Comparison of ENCODE assay signal across 8 mouse cellular contexts in genomic region chr11:70615074-70615473, GRCm38 (mm10). TPM values are rescaled to one million over a fixed set of nuclear protein-coding genes. Genes with fewer than 3 reads are reported as not detected.
DNase-seq lines count a peak whose midpoint lies in the region; ATAC-seq and TF ChIP-seq lines count a peak whose summit lies in the region.
"Had no signal": no experiment of that assay in that cellular context is flagged by ENCODE, and none has a peak within 500 bp of the region (broad histone marks: within the 10 kb centered on the region; RNA-seq: fewer than 3 reads in every experiment).

No protein-coding gene starts in this region.

- TF ChIP-seq RAD21 in MEL (IDR thresholded peaks at IDR 0.05; ENCODE audit: low read depth, low read length), result no peak

- H3K4me2 ChIP-seq in forebrain, embryonic 15.5 days (replicated peaks), result peak overlapping the region; percentile 37
- peak overlapping the region; percentile 51 for H3K4me2 ChIP-seq in hindbrain, embryonic 11.5 days (replicated peaks; ENCODE audit: low read depth, low read length)
- peak overlapping the region; percentile 91 for H3K4me2 ChIP-seq in limb, embryonic 15.5 days
- peak overlapping the region; percentile 45 for H3K4me2 ChIP-seq in midbrain, embryonic 15.5 days

- H3K4me3 ChIP-seq in MEL (ENCODE audit: control insufficient read depth in 1 of 2, insufficient read depth in 1 of 2, low read depth in 2 of 2, low read length in 2 of 2), result no peak overlapping the region
- peak overlapping the region; percentile 22 for H3K4me3 ChIP-seq in forebrain, embryonic 15.5 days
- peak overlapping the region; percentile 19; the same call in 1 of the 2 replicates for H3K4me3 ChIP-seq in hindbrain, embryonic 11.5 days (ENCODE audit: low read depth, low read length)
- H3K4me3 ChIP-seq in limb, embryonic 15.5 days, result peak overlapping the region; percentile 41
- H3K4me3 ChIP-seq in midbrain, embryonic 15.5 days, result peak overlapping the region; percentile 17; the same call in 1 of the 2 replicates
- H3K4me3 ChIP-seq in testis, adult 2 months (ENCODE audit: control insufficient read depth, low read depth, low read length), result peak overlapping the region; percentile 91

- 5% methylated on average over 17 of the region's 17 CpGs for WGBS in forebrain, embryonic 15.5 days
- 2% methylated on average over 17 of the region's 17 CpGs for WGBS in hindbrain, embryonic 11.5 days
- WGBS in limb, embryonic 15.5 days, result 2% methylated on average over 17 of the region's 17 CpGs
- WGBS in midbrain, embryonic 15.5 days, result 4% methylated on average over 17 of the region's 17 CpGs

- no peak for TF ChIP-seq POLR2A in MEL (IDR thresholded peaks at IDR 0.05; ENCODE audit: control insufficient read depth in 1 of 2, insufficient read depth in 1 of 2, low read depth in 1 of 2, low read length in 2 of 2, poor library complexity in 1 of 2)
- TF ChIP-seq POLR2A in brain, embryonic 14.5 days (IDR thresholded peaks at IDR 0.05; ENCODE audit: borderline replicate concordance, extremely low read depth, insufficient read depth, insufficient read length, poor library complexity, severe bottlenecking), result no peak
- TF ChIP-seq POLR2A in testis, adult 2 months (IDR thresholded peaks at IDR 0.05; ENCODE audit: control insufficient read depth, low read depth, low read length), result no peak

- H3K27me3 ChIP-seq in MEL (ENCODE audit: control insufficient read depth in 1 of 2, insufficient read depth in 2 of 2, low read length in 2 of 2), result no peaks in the 10 kb centered on the region
- H3K27me3 ChIP-seq in forebrain, embryonic 15.5 days, result no peaks in the 10 kb centered on the region
- H3K27me3 ChIP-seq in hindbrain, embryonic 11.5 days (ENCODE audit: control insufficient read depth, insufficient read depth, low read length), result peaks cover 6% of the 10 kb centered on the region; the same call in 1 of the 2 replicates
- no peaks in the 10 kb centered on the region for H3K27me3 ChIP-seq in limb, embryonic 15.5 days
- peaks cover 8% of the 10 kb centered on the region; the same call in 1 of the 2 replicates for H3K27me3 ChIP-seq in midbrain, embryonic 15.5 days (replicated peaks)
- no peaks in the 10 kb centered on the region for H3K27me3 ChIP-seq in testis, adult 2 months (ENCODE audit: control insufficient read depth, insufficient read depth, low read length)

- DNase-seq in MEL (ENCODE audit: low read depth, low spot score), result peak; percentile 59
- peak; percentile 37 for DNase-seq in brain, embryonic 14.5 days (ENCODE audit: low read depth)
- DNase-seq in hindbrain, embryonic 11.5 days (ENCODE audit: low spot score), result peak; percentile 51

- H3K9me3 ChIP-seq in MEL (replicated peaks; ENCODE audit: insufficient read depth, low read length), result no peaks in the 10 kb centered on the region
- no peaks in the 10 kb centered on the region for H3K9me3 ChIP-seq in forebrain, embryonic 15.5 days
- no peaks in the 10 kb centered on the region for H3K9me3 ChIP-seq in hindbrain, embryonic 11.5 days (ENCODE audit: control insufficient read depth, low read length)
- H3K9me3 ChIP-seq in limb, embryonic 15.5 days, result no peaks in the 10 kb centered on the region
- H3K9me3 ChIP-seq in midbrain, embryonic 15.5 days, result no peaks in the 10 kb centered on the region

- H3K4me1 ChIP-seq in MEL (ENCODE audit: control insufficient read depth in 1 of 2, insufficient read depth in 2 of 2, low read length in 2 of 2), result peaks cover 0 to 3% of the 10 kb centered on the region in 2 experiments; a peak in 1 of 4 replicates
- H3K4me1 ChIP-seq in forebrain, embryonic 15.5 days, result peaks cover 8% of the 10 kb centered on the region
- H3K4me1 ChIP-seq in hindbrain, embryonic 11.5 days (replicated peaks; ENCODE audit: control insufficient read depth, insufficient read depth, low read length), result no peaks in the 10 kb centered on the region; the same call in 1 of the 2 replicates
- peaks cover 15% of the 10 kb centered on the region for H3K4me1 ChIP-seq in limb, embryonic 15.5 days
- peaks cover 11% of the 10 kb centered on the region for H3K4me1 ChIP-seq in midbrain, embryonic 15.5 days
- H3K4me1 ChIP-seq in testis, adult 2 months (ENCODE audit: control insufficient read depth, insufficient read depth, low read length), result peaks cover 16% of the 10 kb centered on the region

- no peak; the same call in 1 of the 2 replicates for ATAC-seq in forebrain, embryonic 15.5 days (replicated peaks)
- no peak for ATAC-seq in hindbrain, embryonic 11.5 days (ENCODE audit: low FRiP score)
- peak; percentile 71 for ATAC-seq in limb, embryonic 15.5 days (ENCODE audit: insufficient number of reproducible peaks, low FRiP score, low TSS enrichment, low read depth)
- ATAC-seq in midbrain, embryonic 15.5 days (replicated peaks), result no peak; the same call in 1 of the 2 replicates

- no peak for TF ChIP-seq EP300 in MEL (IDR thresholded peaks at IDR 0.05; ENCODE audit: low read depth in 1 of 2, low read length in 2 of 2)

- H3K9ac ChIP-seq in MEL (ENCODE audit: control insufficient read depth, low read depth, low read length, poor library complexity, severe bottlenecking), result no peak overlapping the region
- H3K9ac ChIP-seq in forebrain, embryonic 15.5 days (replicated peaks), result no peak overlapping the region
- peak overlapping the region; percentile 47; the same call in 1 of the 2 replicates for H3K9ac ChIP-seq in hindbrain, embryonic 11.5 days (ENCODE audit: low read depth, low read length)
- peak overlapping the region; percentile 44; the same call in 1 of the 2 replicates for H3K9ac ChIP-seq in limb, embryonic 15.5 days
- no peak overlapping the region for H3K9ac ChIP-seq in midbrain, embryonic 15.5 days

- no peak for TF ChIP-seq CTCF in MEL (IDR thresholded peaks at IDR 0.05 in 2 of 3, conservative IDR thresholded peaks at IDR 0.05 in 1 of 3; ENCODE audit: control insufficient read depth in 1 of 3, insufficient read depth in 1 of 3, low read depth in 2 of 3, low read length in 3 of 3, poor library complexity in 1 of 3, severe bottlenecking in 1 of 3)
- 0 out of 2 replicates have a peak, but pooled peaks have one; percentile 4 for TF ChIP-seq CTCF in brain, embryonic 14.5 days (IDR thresholded peaks at IDR 0.05; ENCODE audit: borderline replicate concordance, extremely low read depth, insufficient read depth, insufficient read length)
- 0 out of 2 replicates have a peak, but pooled peaks have one; percentile 0 for TF ChIP-seq CTCF in testis, adult 2 months (IDR thresholded peaks at IDR 0.05; ENCODE audit: control insufficient read depth, insufficient read depth, insufficient replicate concordance, low read depth, low read length)

- H3K36me3 ChIP-seq in MEL (ENCODE audit: control insufficient read depth in 1 of 2, insufficient read depth in 2 of 2, low read length in 2 of 2), result peaks cover 0 to 7% of the 10 kb centered on the region in 2 experiments; a peak in 2 of 4 replicates
- H3K36me3 ChIP-seq in forebrain, embryonic 15.5 days, result peaks cover 30% of the 10 kb centered on the region
- H3K36me3 ChIP-seq in hindbrain, embryonic 11.5 days (ENCODE audit: control insufficient read depth, insufficient read depth, low read length), result 0 out of 2 replicates have a peak, but pooled peaks cover 4% of the 10 kb centered on the region
- H3K36me3 ChIP-seq in limb, embryonic 15.5 days, result peaks cover 32% of the 10 kb centered on the region
- peaks cover 19% of the 10 kb centered on the region for H3K36me3 ChIP-seq in midbrain, embryonic 15.5 days (replicated peaks)
- no peaks in the 10 kb centered on the region for H3K36me3 ChIP-seq in testis, adult 2 months (ENCODE audit: control insufficient read depth, insufficient read depth, low read length)

- H3K79me2 ChIP-seq in MEL (ENCODE audit: control insufficient read depth, insufficient read depth, low read length, poor library complexity), result no peaks in the 10 kb centered on the region

- no peak overlapping the region for H3K27ac ChIP-seq in MEL (ENCODE audit: control insufficient read depth, low read depth, low read length)
- H3K27ac ChIP-seq in forebrain, embryonic 15.5 days (replicated peaks), result no peak overlapping the region
- no peak overlapping the region for H3K27ac ChIP-seq in hindbrain, embryonic 11.5 days (ENCODE audit: low read depth, low read length)
- peak overlapping the region; percentile 34 for H3K27ac ChIP-seq in limb, embryonic 15.5 days
- H3K27ac ChIP-seq in midbrain, embryonic 15.5 days, result no peak overlapping the region
- H3K27ac ChIP-seq in testis, adult 2 months (ENCODE audit: control insufficient read depth, insufficient read depth, low read depth, low read length), result 0 out of 2 replicates have a peak overlapping the region, but pooled peaks have one; percentile 15

RNA-seq across cellular contexts. Expression of gene 4930544D05Rik, which starts 0.6 kb away (rescaled TPM):
- total RNA-seq in MEL (2012; rRNA removed), result not detected in 2 replicates
- polyA plus RNA-seq in MEL (2012; ENCODE audit: insufficient read depth in 1 of 2, insufficient read length in 2 of 2, low read depth in 1 of 2, low replicate concordance in 2 of 2, missing spikeins in 1 of 2), result under 1 TPM in 1 of 2 experiments, not detected in 1; 0.10 TPM
- polyA plus RNA-seq in brain, embryonic 14.5 days (2012; rRNA removed), result not detected in 2 replicates
- not detected in 2 replicates for polyA plus RNA-seq in forebrain, embryonic 15.5 days (2015; fragmentation: Nextera tagmentation; extraction: Ambion mirVana)
- not detected in 2 replicates for polyA plus RNA-seq in hindbrain, embryonic 11.5 days (2014; fragmentation: Nextera tagmentation; extraction: Ambion mirVana)
- not detected in 2 replicates for polyA plus RNA-seq in limb, embryonic 15.5 days (2015; fragmentation: Nextera tagmentation; extraction: Ambion mirVana)
- not detected in 2 replicates for polyA plus RNA-seq in midbrain, embryonic 15.5 days (2015; fragmentation: Nextera tagmentation; extraction: Ambion mirVana)
- polyA plus RNA-seq in testis, adult 2 months (2012; rRNA removed), result 770 and 775 TPM in 2 replicates
- total RNA-seq: left cerebral cortex, postnatal 25 days had no signal

RNA-seq across cellular contexts. Expression of gene Chrne, which starts 3.9 kb away (rescaled TPM):
- total RNA-seq in MEL (2012; rRNA removed), result 0.54 TPM in 1 of 2 replicates, not detected in the other
- under 1 TPM in 1 of 2 experiments, not detected in 1; 0.33 TPM for polyA plus RNA-seq in MEL (2012; ENCODE audit: insufficient read depth in 1 of 2, insufficient read length in 2 of 2, low read depth in 1 of 2, low replicate concordance in 2 of 2, missing spikeins in 1 of 2)
- polyA plus RNA-seq in brain, embryonic 14.5 days (2012; rRNA removed), result 0.16 TPM in 1 of 2 replicates, not detected in the other
- polyA plus RNA-seq in forebrain, embryonic 15.5 days (2015; fragmentation: Nextera tagmentation; extraction: Ambion mirVana), result 0.34 TPM in 1 of 2 replicates, not detected in the other
- polyA plus RNA-seq in hindbrain, embryonic 11.5 days (2014; fragmentation: Nextera tagmentation; extraction: Ambion mirVana), result not detected in 2 replicates
- polyA plus RNA-seq in limb, embryonic 15.5 days (2015; fragmentation: Nextera tagmentation; extraction: Ambion mirVana), result 0.41 TPM in 1 of 2 replicates, not detected in the other
- polyA plus RNA-seq in midbrain, embryonic 15.5 days (2015; fragmentation: Nextera tagmentation; extraction: Ambion mirVana), result not detected in 2 replicates
- 241 and 243 TPM in 2 replicates for polyA plus RNA-seq in testis, adult 2 months (2012; rRNA removed)
- total RNA-seq: left cerebral cortex, postnatal 25 days had no signal

RNA-seq across cellular contexts. Expression of gene Gp1ba, which starts 23.8 kb away (rescaled TPM):
- 0.98 and 1.6 TPM in 2 replicates for total RNA-seq in MEL (2012; rRNA removed)
- polyA plus RNA-seq in MEL (2012; ENCODE audit: insufficient read depth in 1 of 2, insufficient read length in 2 of 2, low read depth in 1 of 2, low replicate concordance in 2 of 2, missing spikeins in 1 of 2), result 1 to 10 TPM in 1 of 2 experiments, not detected in 1; 5.0 TPM
- polyA plus RNA-seq in brain, embryonic 14.5 days (2012; rRNA removed), result 0.06 and 0.30 TPM in 2 replicates
- polyA plus RNA-seq in forebrain, embryonic 15.5 days (2015; fragmentation: Nextera tagmentation; extraction: Ambion mirVana), result 0.08 and 0.24 TPM in 2 replicates
- polyA plus RNA-seq in hindbrain, embryonic 11.5 days (2014; fragmentation: Nextera tagmentation; extraction: Ambion mirVana), result 0.64 and 1.2 TPM in 2 replicates
- 0.26 and 0.29 TPM in 2 replicates for polyA plus RNA-seq in limb, embryonic 15.5 days (2015; fragmentation: Nextera tagmentation; extraction: Ambion mirVana)
- polyA plus RNA-seq in midbrain, embryonic 15.5 days (2015; fragmentation: Nextera tagmentation; extraction: Ambion mirVana), result 0.11 and 0.14 TPM in 2 replicates
- polyA plus RNA-seq in testis, adult 2 months (2012; rRNA removed), result 0.13 and 0.19 TPM in 2 replicates
- total RNA-seq: left cerebral cortex, postnatal 25 days had no signal

RNA-seq across cellular contexts. Expression of gene Rnf167, which starts 32.0 kb away (rescaled TPM):
- 30.4 and 31.4 TPM in 2 replicates for total RNA-seq in MEL (2012; rRNA removed)
- polyA plus RNA-seq in MEL (2012; ENCODE audit: insufficient read depth in 1 of 2, insufficient read length in 2 of 2, low read depth in 1 of 2, low replicate concordance in 2 of 2, missing spikeins in 1 of 2), result 10 to 100 TPM in 1 of 2 experiments, not detected in 1; 44.4 TPM
- polyA plus RNA-seq in brain, embryonic 14.5 days (2012; rRNA removed), result 91.1 and 127 TPM in 2 replicates
- 126 and 130 TPM in 2 replicates for polyA plus RNA-seq in forebrain, embryonic 15.5 days (2015; fragmentation: Nextera tagmentation; extraction: Ambion mirVana)
- 86.6 and 94.3 TPM in 2 replicates for polyA plus RNA-seq in hindbrain, embryonic 11.5 days (2014; fragmentation: Nextera tagmentation; extraction: Ambion mirVana)
- 124 TPM in 2 replicates for polyA plus RNA-seq in limb, embryonic 15.5 days (2015; fragmentation: Nextera tagmentation; extraction: Ambion mirVana)
- 114 and 122 TPM in 2 replicates for polyA plus RNA-seq in midbrain, embryonic 15.5 days (2015; fragmentation: Nextera tagmentation; extraction: Ambion mirVana)
- polyA plus RNA-seq in testis, adult 2 months (2012; rRNA removed), result 77.6 and 77.8 TPM in 2 replicates

RNA-seq across cellular contexts. Expression of gene Slc25a11, which starts 32.2 kb away (rescaled TPM):
- 96.3 and 104 TPM in 2 replicates for total RNA-seq in MEL (2012; rRNA removed)
- polyA plus RNA-seq in MEL (2012; ENCODE audit: insufficient read depth in 1 of 2, insufficient read length in 2 of 2, low read depth in 1 of 2, low replicate concordance in 2 of 2, missing spikeins in 1 of 2), result 100 to 1,000 TPM; 114 to 145 TPM
- 129 and 149 TPM in 2 replicates for polyA plus RNA-seq in brain, embryonic 14.5 days (2012; rRNA removed)
- polyA plus RNA-seq in forebrain, embryonic 15.5 days (2015; fragmentation: Nextera tagmentation; extraction: Ambion mirVana), result 167 and 168 TPM in 2 replicates
- polyA plus RNA-seq in hindbrain, embryonic 11.5 days (2014; fragmentation: Nextera tagmentation; extraction: Ambion mirVana), result 138 and 145 TPM in 2 replicates
- 165 and 188 TPM in 2 replicates for polyA plus RNA-seq in limb, embryonic 15.5 days (2015; fragmentation: Nextera tagmentation; extraction: Ambion mirVana)
- 180 and 181 TPM in 2 replicates for polyA plus RNA-seq in midbrain, embryonic 15.5 days (2015; fragmentation: Nextera tagmentation; extraction: Ambion mirVana)
- polyA plus RNA-seq in testis, adult 2 months (2012; rRNA removed), result 27.2 and 29.4 TPM in 2 replicates

Comparison
In these comparisons a context has a peak if more than half of its experiments do, and no peak if none do; other contexts are left out.
1. H3K27ac ChIP-seq: peak in limb, embryonic 15.5 days (single experiment) and testis, adult 2 months (single experiment); none in MEL (single experiment), forebrain, embryonic 15.5 days (single experiment), hindbrain, embryonic 11.5 days (single experiment) and midbrain, embryonic 15.5 days (single experiment).
2. H3K4me3 ChIP-seq: peak in forebrain, embryonic 15.5 days (single experiment), hindbrain, embryonic 11.5 days (single experiment), limb, embryonic 15.5 days (single experiment), midbrain, embryonic 15.5 days (single experiment) and testis, adult 2 months (single experiment); none in MEL (0 of 2).
3. H3K9ac ChIP-seq: peak in hindbrain, embryonic 11.5 days (single experiment) and limb, embryonic 15.5 days (single experiment); none in MEL (single experiment), forebrain, embryonic 15.5 days (single experiment) and midbrain, embryonic 15.5 days (single experiment).
4. CTCF ChIP-seq: peak in brain, embryonic 14.5 days (single experiment) and testis, adult 2 months (single experiment); none in MEL (0 of 3).
5. H3K4me2 ChIP-seq: peak in every context shown above with its lines; median percentile 91 in limb, embryonic 15.5 days; 51 in hindbrain, embryonic 11.5 days; 45 in midbrain, embryonic 15.5 days; 37 in forebrain, embryonic 15.5 days.
6. RNA of gene 4930544D05Rik, which starts 0.6 kb away (polyA plus RNA-seq): 770 to 775 TPM in testis, adult 2 months; 0.10 TPM in MEL, not detected in midbrain, embryonic 15.5 days, not detected in limb, embryonic 15.5 days, not detected in brain, embryonic 14.5 days, not detected in forebrain, embryonic 15.5 days and not detected in hindbrain, embryonic 11.5 days; every median in the first group is over 100 times any median in the second.
7. RNA of gene Chrne, which starts 3.9 kb away (polyA plus RNA-seq): 241 to 243 TPM in testis, adult 2 months; 0.34 TPM in forebrain, embryonic 15.5 days, 0.33 TPM in MEL, 0.41 TPM in limb, embryonic 15.5 days, 0.16 TPM in brain, embryonic 14.5 days, not detected in midbrain, embryonic 15.5 days and not detected in hindbrain, embryonic 11.5 days; every median in the first group is over 100 times any median in the second.
8. Peak in every context shown above with its lines, with median percentiles within 50 percentile points of each other: DNase-seq.